Mouse (Mus musculus): ENCODE results near the gene Zfp940.

Gene Zfp940

DNA sequence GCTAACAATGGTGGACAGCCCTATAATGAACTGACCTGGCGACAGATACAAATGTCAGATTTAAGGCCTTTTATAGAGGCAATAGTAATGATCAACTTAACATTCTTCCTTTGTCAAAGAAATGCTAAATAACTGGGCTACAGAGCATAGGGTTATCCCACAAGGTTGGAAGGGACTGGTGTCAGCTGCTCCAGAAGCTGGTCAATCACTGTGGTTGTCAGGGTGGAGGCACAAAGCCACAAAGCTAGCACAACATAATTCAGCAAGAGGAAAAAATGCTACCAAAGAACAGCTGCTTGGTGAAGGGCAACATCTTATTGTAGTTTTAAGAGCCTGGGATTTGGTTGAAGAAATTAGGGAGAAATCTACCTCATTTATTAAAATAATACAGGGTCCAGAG, 41.2 kb downstream of the Zfp940 start:
- DNase-seq (ENCODE audit: low spot score in 2 of 2) = no peak

GRCm38 (mm10) chr7:29807046-29807445, 46.4 kb downstream of the Zfp940 start:
- DNase-seq (ENCODE audit: low spot score in 2 of 2) = no peak

- no peak for DNase-seq (ENCODE audit: low spot score in 2 of 2)
Observed at GRCm38 (mm10) chr7:29792906-29793305, 60.6 kb downstream of the Zfp940 start.

GRCm38 (mm10) chr7:29785888-29786287, 67.6 kb downstream of the Zfp940 start:
- DNase-seq (ENCODE audit: low spot score in 2 of 2) = no peak

DNA sequence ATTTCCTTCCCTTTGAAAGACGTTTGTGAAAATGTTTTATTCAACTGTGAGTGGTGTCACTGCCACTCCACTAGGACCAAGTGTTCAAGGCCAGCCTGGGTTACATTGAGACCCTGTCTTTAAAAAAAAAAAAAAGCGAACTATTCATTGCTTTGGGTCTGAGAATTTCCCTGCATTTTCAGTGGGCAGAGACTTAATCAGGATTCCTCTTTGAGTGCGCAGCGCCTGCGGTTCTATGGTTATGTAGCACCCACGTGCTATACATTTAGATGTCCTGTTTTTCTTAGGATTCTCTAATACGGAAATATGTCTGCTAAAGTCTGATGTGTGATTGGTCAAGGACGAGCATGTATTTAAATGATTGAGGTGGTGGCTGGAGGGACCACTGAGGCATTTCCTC, 68.4 kb downstream of the Zfp940 start:
- no peak for DNase-seq (ENCODE audit: low spot score in 2 of 2)

DNA sequence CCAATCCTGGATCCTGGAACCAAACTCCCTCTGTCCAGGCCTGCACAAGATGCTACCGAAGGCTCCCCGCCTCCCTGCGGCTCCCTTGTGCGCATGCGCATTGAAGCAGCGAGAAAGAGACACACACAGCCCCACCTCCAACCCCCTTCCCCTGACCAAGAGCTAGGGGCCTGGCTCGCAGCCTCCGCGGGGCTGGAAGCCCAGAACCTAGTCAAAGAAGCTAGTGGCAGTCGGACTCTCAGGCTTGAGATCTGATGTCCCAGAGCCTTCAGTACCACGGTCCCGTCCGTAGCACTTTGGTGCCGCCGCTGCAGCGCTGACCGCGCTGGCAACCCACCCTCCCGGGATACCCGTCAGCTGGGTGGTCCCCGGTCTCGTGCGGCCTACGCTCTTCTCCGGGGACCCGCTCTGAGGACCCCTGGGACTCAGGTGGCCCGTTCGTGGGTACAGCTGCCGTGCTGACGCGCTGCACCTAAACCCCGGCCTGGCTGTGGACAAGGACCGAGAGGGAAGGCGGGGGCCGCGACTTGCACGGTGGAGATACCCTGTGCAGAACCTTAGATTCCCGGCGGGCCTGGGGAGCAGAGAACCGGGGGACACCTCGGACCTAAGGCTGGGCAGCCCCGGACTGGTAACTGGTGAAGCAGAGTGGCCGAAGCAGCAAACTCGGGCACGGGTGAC, 69.5 kb downstream of the Zfp940 start, which contains the start of gene Zfp30:
Gene Zfp30 (plus strand): TSS at position 128 of the 681 bp plus-strand sequence.
- DNase-seq (ENCODE audit: low spot score in 2 of 2) = peak; percentile 41 to 54
